Mouse (Mus musculus) embryonic fibroblast, embryonic 13.5 days (primary cell): Measurements from ENCODE around the gene Ccdc91.

ENCODE experiments used
- CTCF ChIP-seq: IDR thresholded peaks from 2 replicates; pipeline ENCODE4 v1.5.1; 2011; ENCODE audit warnings: mild to moderate bottlenecking, control low read depth, low read length, moderate library complexity, borderline replicate concordance; ENCODE audit not compliant: insufficient read depth
- POLR2A ChIP-seq: IDR thresholded peaks from 2 replicates; pipeline ENCODE4 v1.6.1; 2011; ENCODE audit warnings: low read depth, mild to moderate bottlenecking, control low read depth, low read length, moderate library complexity

DNA sequence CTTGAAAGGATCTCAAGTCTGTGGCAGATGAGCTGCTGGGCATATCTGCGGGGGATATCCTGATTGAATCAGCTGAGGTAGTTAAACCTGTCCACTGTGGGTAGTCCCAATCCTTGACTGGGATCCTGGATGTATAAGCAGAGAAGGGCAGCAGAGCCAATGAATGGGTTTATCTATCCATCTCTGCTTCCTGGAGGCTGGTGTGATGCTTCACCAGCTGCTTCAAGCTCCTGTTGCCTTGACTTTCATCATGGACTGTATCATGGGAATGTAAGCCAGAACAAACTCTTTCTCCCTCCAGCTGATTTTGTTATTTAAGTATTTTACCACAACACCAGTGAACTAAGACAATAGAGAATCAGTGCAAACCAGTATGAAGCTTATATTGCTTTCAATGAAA is 200.6 kb downstream of the Ccdc91 start:
- TF ChIP-seq POLR2A, result no peak
- no peak for TF ChIP-seq CTCF
